Mouse (Mus musculus) monocyte, adult 5-6 weeks (primary cell): ENCODE measurements around the gene Tbcc. TPM values are rescaled to one million over a fixed set of nuclear protein-coding genes. Genes with fewer than 3 reads are reported as not detected.

Experiments used
- ATAC-seq: fragments of 153-309, 156-312 bp; replicated peaks from 2 replicates; pipeline ENCODE4 v1.8.0; 2017; ENCODE audit warnings: mild to moderate bottlenecking; ENCODE audit not compliant: low TSS enrichment, insufficient number of reproducible peaks, severe bottlenecking, poor library complexity, low FRiP score
- total RNA-seq: library from RNA; stranded (forward); fragments of 200-1000, 200-491, 200-594 nt; gene quantifications from 3 replicates; pipeline ENCODE4 v1.2.3, GENCODE M21; 2017

The Tbcc gene
- total RNA-seq, 1 experiment from 2014 or later, result 7.5 TPM

GRCm38 (mm10) chr17:46860120-46860519, 30.4 kb upstream of the Tbcc start:
- ATAC-seq, result no peak

GRCm38 (mm10) chr17:46864566-46865195, 25.8 kb upstream of the Tbcc start:
- no peak for ATAC-seq

- no peak for ATAC-seq
These were observed 23.6 kb upstream of the Tbcc start for GRCm38 (mm10) chr17:46866836-46867235.

GRCm38 (mm10) chr17:46870204-46870798, 20.2 kb upstream of the Tbcc start:
- ATAC-seq, result 0 out of 2 replicates have a peak, but pooled peaks have one; percentile 60

GRCm38 (mm10) chr17:46870913-46871312, 19.6 kb upstream of the Tbcc start:
- ATAC-seq, result no peak

- no peak for ATAC-seq
These were observed 17.7 kb upstream of the Tbcc start for GRCm38 (mm10) chr17:46872806-46873205.

GRCm38 (mm10) chr17:46874133-46874532, 16.4 kb upstream of the Tbcc start:
- ATAC-seq, result 0 out of 2 replicates have a peak, but pooled peaks have one; percentile 32

- no peak for ATAC-seq
These were observed 14.9 kb upstream of the Tbcc start for GRCm38 (mm10) chr17:46875626-46876025.

GRCm38 (mm10) chr17:46876371-46876950, 14.0 kb upstream of the Tbcc start:
- no peak for ATAC-seq

- ATAC-seq, result no peak
These were observed 13.4 kb upstream of the Tbcc start for GRCm38 (mm10) chr17:46877061-46877460.

GRCm38 (mm10) chr17:46879841-46880311, 10.6 kb upstream of the Tbcc start:
- no peak for ATAC-seq

- ATAC-seq, result no peak
These were observed 10.2 kb upstream of the Tbcc start for GRCm38 (mm10) chr17:46880322-46880721.

- ATAC-seq, result no peak
These were observed 8.8 kb upstream of the Tbcc start for GRCm38 (mm10) chr17:46881728-46882127.

GRCm38 (mm10) chr17:46883107-46883506, 7.4 kb upstream of the Tbcc start:
- no peak for ATAC-seq

- ATAC-seq, result no peak
These were observed 5.7 kb upstream of the Tbcc start for GRCm38 (mm10) chr17:46884766-46885165.

- ATAC-seq, result no peak
These were observed 5.1 kb upstream of the Tbcc start for GRCm38 (mm10) chr17:46885218-46885909.

- no peak for ATAC-seq
These were observed 4.4 kb upstream of the Tbcc start for GRCm38 (mm10) chr17:46885910-46886643.

GRCm38 (mm10) chr17:46888511-46889212, 1.8 kb upstream of the Tbcc start:
- no peak for ATAC-seq
